Mouse (Mus musculus) kidney, adult 2 months (tissue): ENCODE measurements around the gene Adam23.

Source experiments
- CTCF ChIP-seq: fragments of 200-500 bp; conservative IDR thresholded peaks from 2 replicates; pipeline ENCODE4 v1.5.1; 2011; ENCODE audit warnings: low read depth, mild to moderate bottlenecking, control low read depth, low read length, moderate library complexity, mixed read lengths; ENCODE audit not compliant: insufficient read depth, insufficient read length
- POLR2A ChIP-seq: fragments of 200-500 bp; IDR thresholded peaks from one replicate; pipeline ENCODE4 v1.6.1; 2011; ENCODE audit warnings: low read depth, low read length, control low read depth

DNA sequence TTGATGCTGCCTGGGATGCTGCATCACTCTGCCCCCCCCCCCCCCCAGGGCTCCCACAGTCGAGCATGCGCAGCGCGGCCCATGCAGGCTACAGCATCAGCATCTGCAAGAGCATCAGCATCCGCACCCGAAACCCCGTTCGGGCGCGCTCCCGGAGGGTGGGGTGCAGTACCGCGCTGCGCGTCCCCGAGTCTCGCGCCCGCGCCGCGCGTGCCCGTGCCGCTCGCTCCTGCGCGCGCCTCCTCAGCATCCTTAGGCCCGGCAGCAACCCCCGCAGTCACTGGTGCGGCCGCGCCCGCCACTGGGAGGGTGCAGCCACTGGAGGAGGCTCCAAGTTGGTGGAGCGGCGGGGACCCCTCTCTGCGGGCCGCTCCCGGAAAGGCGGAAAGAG is at the start of gene Adam23:
- no peak for TF ChIP-seq POLR2A
- no peak for TF ChIP-seq CTCF
